Mouse (Mus musculus): ENCODE measurements around the gene 4932414N04Rik.

DNA sequence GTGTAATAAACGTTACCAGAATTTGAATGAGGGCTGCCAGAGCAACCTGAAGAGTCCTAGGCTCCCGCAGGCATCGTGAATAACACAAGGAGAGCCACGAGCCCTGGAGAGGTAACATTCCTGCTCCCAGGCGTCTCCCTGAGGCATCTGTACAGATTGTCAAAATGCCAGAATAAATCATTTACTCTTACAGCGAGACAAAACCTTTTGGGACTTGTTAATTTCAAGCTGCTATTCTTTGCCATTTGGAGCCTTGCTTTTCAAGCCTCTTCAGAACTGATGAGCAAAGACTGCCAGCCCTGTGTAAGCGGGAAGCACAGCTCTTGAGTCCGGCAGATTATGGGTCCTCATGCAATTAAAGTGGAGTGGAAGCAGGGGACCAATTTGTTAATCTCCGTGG is 138.3 kb downstream of the 4932414N04Rik start:
- TF ChIP-seq CTCF (IDR thresholded peaks at IDR 0.05; ENCODE audit: low read depth) (no peak), EP300 (IDR thresholded peaks at IDR 0.05; ENCODE audit: low read depth) (no peak)

Data from liver, postnatal 0 days (tissue).